Mouse (Mus musculus) myocyte (in vitro differentiated cells): ENCODE data around the gene Zbtb42. TPM values are rescaled to one million over a fixed set of nuclear protein-coding genes. Genes with fewer than 3 reads are reported as not detected.
A peak's percentile ranks its signal among the peaks of the same experiment; 100 is the strongest.

ENCODE experiments used
- H3K27me3 ChIP-seq: one replicate; pipeline ENCODE4 v1.6.1; 2011; ENCODE audit not compliant: control insufficient read depth, insufficient read depth, insufficient read length
- H3K36me3 ChIP-seq: one replicate; pipeline ENCODE4 v1.6.1; 2011; ENCODE audit not compliant: control insufficient read depth, insufficient read depth
- H3K4me2 ChIP-seq: one replicate; pipeline ENCODE4 v1.6.1; 2011; ENCODE audit warnings: low read depth, control low read depth
- H3K4me3 ChIP-seq: one replicate; pipeline ENCODE4 v1.5.1; 2011; ENCODE audit warnings: mild to moderate bottlenecking, control low read depth, moderate library complexity
- H3K79me2 ChIP-seq: one replicate; pipeline ENCODE4 v1.6.1; 2011; ENCODE audit not compliant: control insufficient read depth, insufficient read depth
- H3ac ChIP-seq: one replicate; pipeline ENCODE4 v1.6.1; 2011; ENCODE audit not compliant: control insufficient read depth, insufficient read length
- CEBPB ChIP-seq: IDR thresholded peaks from 2 replicates; pipeline ENCODE4 v1.6.1; 2011; ENCODE audit warnings: mild to moderate bottlenecking, moderate library complexity; ENCODE audit not compliant: poor library complexity, insufficient read depth, severe bottlenecking
- E2F4 ChIP-seq: IDR thresholded peaks from one replicate; pipeline ENCODE4 v1.6.1; 2011; ENCODE audit warnings: mild to moderate bottlenecking, control low read depth, moderate library complexity; ENCODE audit not compliant: insufficient read depth
- MAX ChIP-seq: IDR thresholded peaks from one replicate; pipeline ENCODE4 v1.6.1; 2011; ENCODE audit warnings: low read depth, mild to moderate bottlenecking, control low read depth
- MYOD1 ChIP-seq, 3 experiments: IDR thresholded peaks; one replicate each; pipeline ENCODE4 v1.6.1; 2011; ENCODE audit warnings: control low read depth in 2 of 3, low read depth in 2 of 3, mild to moderate bottlenecking in 2 of 3, moderate library complexity in 1 of 3; ENCODE audit not compliant: insufficient read length in 2 of 3, control insufficient read depth in 1 of 3
- MYOG ChIP-seq, 3 experiments: IDR thresholded peaks; one replicate each; pipeline ENCODE4 v1.6.1; 2011; ENCODE audit warnings: control low read depth in 2 of 3, low read depth in 2 of 3, mild to moderate bottlenecking in 2 of 3; ENCODE audit not compliant: insufficient read length in 2 of 3, control insufficient read depth in 1 of 3, insufficient read depth in 1 of 3
- POLR2A ChIP-seq: IDR thresholded peaks from one replicate; pipeline ENCODE4 v1.6.1; 2011; ENCODE audit warnings: low read depth, mild to moderate bottlenecking, control low read depth, moderate library complexity; ENCODE audit not compliant: insufficient read length
- POLR2AphosphoS2 ChIP-seq: IDR thresholded peaks from one replicate; pipeline ENCODE4 v1.6.1; 2011; ENCODE audit warnings: low read depth, control low read depth; ENCODE audit not compliant: insufficient read length
- REST ChIP-seq: IDR thresholded peaks from one replicate; pipeline ENCODE4 v1.6.1; 2011; ENCODE audit warnings: mild to moderate bottlenecking, control low read depth, moderate library complexity; ENCODE audit not compliant: insufficient read depth, insufficient read length
- SRF ChIP-seq: IDR thresholded peaks from one replicate; pipeline ENCODE4 v1.6.1; 2011; ENCODE audit warnings: low read depth; ENCODE audit not compliant: control insufficient read depth, insufficient read length
- TCF12 ChIP-seq: IDR thresholded peaks from one replicate; pipeline ENCODE4 v1.6.1; 2011; ENCODE audit warnings: mild to moderate bottlenecking, control low read depth; ENCODE audit not compliant: poor library complexity, insufficient read depth, severe bottlenecking
- TCF3 ChIP-seq: IDR thresholded peaks from one replicate; pipeline ENCODE4 v1.6.1; 2011; ENCODE audit warnings: low read depth, control low read depth; ENCODE audit not compliant: insufficient read length
- USF1 ChIP-seq: IDR thresholded peaks from one replicate; pipeline ENCODE4 v1.6.1; 2011; ENCODE audit warnings: low read depth, mild to moderate bottlenecking, control low read depth, moderate library complexity
- polyA plus RNA-seq: library from polyadenylated mRNA; unstranded; fragments of >200 nt; fragmentation: generic; extraction: Trizol; gene quantifications from one replicate; pipeline ENCODE4 v1.2.1, GENCODE M21; 2012; ENCODE audit warnings: missing spikeins

Gene Zbtb42
- polyA plus RNA-seq, 1 experiment = 4.4 TPM

DNA sequence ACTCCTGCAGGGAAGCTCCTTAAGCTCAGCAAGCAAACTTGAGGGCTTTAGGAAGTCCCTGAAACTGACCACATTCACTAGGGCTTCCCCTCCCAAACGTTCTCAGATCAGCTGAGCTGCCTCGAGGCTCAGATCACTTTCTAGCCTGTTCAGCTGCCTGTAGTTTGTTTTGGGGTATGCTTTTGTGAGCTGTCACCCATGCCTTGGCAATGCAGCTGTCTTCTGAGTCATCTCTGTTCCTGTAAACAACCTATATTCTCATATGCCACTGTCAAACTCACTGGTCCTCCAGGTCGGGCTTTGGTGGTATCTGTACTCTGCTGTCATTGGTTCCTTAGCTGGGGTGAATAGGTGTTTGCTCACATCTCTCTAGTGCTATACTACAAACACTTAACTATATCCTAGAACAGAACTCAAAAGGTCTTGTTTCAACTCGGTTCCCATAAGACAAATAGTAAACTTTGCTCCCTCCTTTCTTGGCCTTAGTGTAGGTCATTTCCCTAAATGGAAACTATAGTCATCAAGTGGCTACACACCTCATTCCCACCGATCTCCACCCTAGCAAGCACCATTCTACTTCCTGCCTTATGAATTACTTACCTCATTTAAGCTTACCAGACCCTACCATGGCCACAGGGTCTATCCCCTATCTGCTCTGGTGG, 26.7 kb upstream of the Zbtb42 start:
- Histone ChIP-seq H3K27me3 (no peaks in the 10 kb centered on the region), H3ac (no peak overlapping the region), H3K79me2 (peaks cover 5% of the 10 kb centered on the region), H3K36me3 (peaks cover 11% of the 10 kb centered on the region), H3K4me2 (no peak overlapping the region), H3K4me3 (no peak overlapping the region)
- TF ChIP-seq MYOD1 (IDR thresholded peaks at IDR 0.05; ENCODE audit: control insufficient read depth in 1 of 3, insufficient read length in 2 of 3, low read depth in 2 of 3) = peak in 2 of 3 experiments; percentile 50 to 76
- TF ChIP-seq MYOG (IDR thresholded peaks at IDR 0.05; ENCODE audit: control insufficient read depth in 1 of 3, insufficient read depth in 1 of 3, insufficient read length in 2 of 3, low read depth in 2 of 3) = peak in 2 of 3 experiments; percentile 47 to 83
- no peak for TF ChIP-seq USF1

DNA sequence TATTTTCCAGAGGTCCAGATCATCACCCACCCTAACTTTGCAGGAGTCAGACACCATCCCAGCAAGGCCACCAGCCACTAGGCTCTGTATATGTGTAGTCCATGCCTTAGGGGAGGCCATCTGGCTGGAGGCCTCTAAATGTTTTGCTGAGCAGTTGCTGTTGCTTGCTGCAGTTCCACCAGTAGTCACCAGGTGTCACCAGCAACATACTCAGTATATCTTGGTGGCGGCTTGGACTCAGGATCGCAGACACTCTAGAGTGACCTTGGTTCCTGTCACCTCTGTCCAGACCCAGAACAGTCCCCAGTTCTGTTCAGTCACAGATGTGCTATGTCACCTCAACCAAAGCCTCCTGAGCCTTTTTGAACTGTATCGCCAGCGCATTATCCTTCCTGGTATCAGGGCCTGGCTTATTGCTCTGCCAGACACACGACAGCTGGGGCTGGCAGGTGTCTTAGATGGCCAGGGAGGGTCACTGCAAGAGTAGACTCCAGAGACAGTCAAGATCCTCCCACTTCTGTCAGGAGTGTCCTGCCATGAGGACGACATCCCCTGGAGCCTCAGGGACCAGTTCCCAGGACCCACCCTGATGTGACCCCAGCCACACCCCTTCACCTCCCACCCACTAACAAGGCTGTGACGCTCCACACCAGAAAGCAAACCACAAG, 25.3 kb upstream of the Zbtb42 start:
- Histone ChIP-seq H3K4me2 (no peak overlapping the region), H3ac (no peak overlapping the region), H3K27me3 (no peaks in the 10 kb centered on the region), H3K79me2 (peaks cover 5% of the 10 kb centered on the region), H3K4me3 (no peak overlapping the region), H3K36me3 (peaks cover 11% of the 10 kb centered on the region)
- TF ChIP-seq POLR2A = peak; percentile 5
- TF ChIP-seq TCF12 = no peak
- TF ChIP-seq SRF = no peak
- TF ChIP-seq POLR2AphosphoS2 = peak; percentile 61
- TF ChIP-seq MYOD1 (IDR thresholded peaks at IDR 0.05; ENCODE audit: control insufficient read depth in 1 of 3, insufficient read length in 2 of 3, low read depth in 2 of 3) = peak in 2 of 3 experiments; percentile 54 to 65
- TF ChIP-seq MYOG (IDR thresholded peaks at IDR 0.05; ENCODE audit: control insufficient read depth in 1 of 3, insufficient read depth in 1 of 3, insufficient read length in 2 of 3, low read depth in 2 of 3) = peak; percentile 16 to 86 (median 28)
- TF ChIP-seq E2F4 = no peak

DNA sequence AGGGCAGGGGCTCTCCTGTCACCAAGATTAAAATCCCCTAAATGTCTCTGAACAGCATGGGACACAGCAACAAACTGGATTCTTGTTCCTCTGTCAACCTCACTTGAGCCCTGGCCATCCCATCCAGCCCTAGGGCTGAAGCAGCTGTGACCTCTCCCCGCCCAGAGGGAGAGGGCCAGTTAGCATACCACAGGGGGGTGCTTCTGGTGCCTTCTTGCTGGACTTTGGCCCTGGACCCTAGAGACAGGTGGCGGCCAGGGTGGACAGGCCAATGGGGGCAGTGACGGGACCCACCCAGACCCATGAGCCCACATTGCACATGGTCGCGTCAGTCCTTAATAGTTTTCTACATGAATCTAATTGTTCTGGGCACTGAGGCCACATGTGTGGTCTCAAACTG, 24.6 kb upstream of the Zbtb42 start:
- Histone ChIP-seq H3K4me3 (no peak overlapping the region), H3ac (no peak overlapping the region), H3K79me2 (peaks cover 2% of the 10 kb centered on the region), H3K4me2 (no peak overlapping the region), H3K27me3 (no peaks in the 10 kb centered on the region), H3K36me3 (peaks cover 19% of the 10 kb centered on the region)
- TF ChIP-seq TCF12 (peak; percentile 68), SRF (no peak), TCF3 (peak; percentile 39), REST (no peak), POLR2AphosphoS2 (peak; percentile 50), MYOG (IDR thresholded peaks at IDR 0.05; ENCODE audit: control insufficient read depth in 1 of 3, insufficient read depth in 1 of 3, insufficient read length in 2 of 3, low read depth in 2 of 3) (peak; percentile 81 to 98 (median 81)), CEBPB (no peak), POLR2A (no peak), MAX (no peak), MYOD1 (IDR thresholded peaks at IDR 0.05; ENCODE audit: control insufficient read depth in 1 of 3, insufficient read length in 2 of 3, low read depth in 2 of 3) (peak; percentile 27 to 93 (median 66)), USF1 (no peak), E2F4 (no peak)

DNA sequence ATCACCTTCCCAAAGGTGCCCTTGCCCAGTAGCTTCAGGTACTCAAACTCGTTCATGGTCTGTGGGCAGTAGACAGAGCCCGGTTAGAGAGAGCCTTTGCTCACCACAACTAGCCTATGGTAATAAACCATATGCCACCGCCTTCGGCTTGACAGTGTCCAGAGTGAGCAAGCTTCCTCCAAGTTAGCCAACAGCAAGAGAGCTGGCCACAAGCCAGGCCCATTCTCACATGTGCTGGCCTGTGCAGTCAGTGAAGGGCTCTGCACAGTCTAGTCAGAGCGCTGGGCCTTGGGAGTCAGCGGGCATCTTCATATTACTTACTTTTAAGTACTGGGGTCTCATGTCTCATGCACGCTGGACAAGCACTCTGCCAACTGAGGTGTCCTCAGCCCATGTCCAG, 20.0 kb upstream of the Zbtb42 start:
- Histone ChIP-seq H3K79me2 (no peaks in the 10 kb centered on the region), H3K4me2 (no peak overlapping the region), H3K36me3 (peaks cover 29% of the 10 kb centered on the region), H3K4me3 (no peak overlapping the region), H3ac (no peak overlapping the region), H3K27me3 (no peaks in the 10 kb centered on the region)
- TF ChIP-seq USF1 (no peak), TCF12 (no peak)

DNA sequence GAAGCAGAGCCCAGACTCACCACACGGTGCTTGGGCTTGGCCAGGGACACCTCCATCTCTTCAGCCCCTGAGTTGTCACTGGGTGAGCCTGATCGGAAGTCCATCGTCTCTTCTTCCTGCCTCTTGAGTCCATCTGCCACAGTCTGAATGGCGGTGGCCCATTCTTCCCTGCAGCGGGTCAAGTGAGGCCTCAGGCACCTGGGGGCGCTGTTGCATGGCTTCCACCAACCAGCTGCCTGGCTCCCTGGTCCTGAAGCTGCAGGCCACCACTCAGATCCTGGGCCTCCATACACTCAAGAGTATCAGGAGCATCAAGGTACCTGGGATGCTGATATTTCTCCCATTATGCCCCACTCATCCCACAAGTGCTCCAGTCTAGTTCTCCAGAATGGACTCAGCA, 19.5 kb upstream of the Zbtb42 start:
- peaks cover 2% of the 10 kb centered on the region for H3K79me2 ChIP-seq
- no peak overlapping the region for H3K4me2 ChIP-seq
- no peak for TF ChIP-seq POLR2AphosphoS2
- no peak for TF ChIP-seq TCF12
- no peak for TF ChIP-seq E2F4
- no peak for TF ChIP-seq MAX
- no peak for TF ChIP-seq MYOG (IDR thresholded peaks at IDR 0.05; ENCODE audit: control insufficient read depth in 1 of 3, insufficient read depth in 1 of 3, insufficient read length in 2 of 3, low read depth in 2 of 3)
- no peak for TF ChIP-seq MYOD1 (IDR thresholded peaks at IDR 0.05; ENCODE audit: control insufficient read depth in 1 of 3, insufficient read length in 2 of 3, low read depth in 2 of 3)
- peaks cover 29% of the 10 kb centered on the region for H3K36me3 ChIP-seq
- no peaks in the 10 kb centered on the region for H3K27me3 ChIP-seq
- no peak overlapping the region for H3K4me3 ChIP-seq
- H3ac ChIP-seq = no peak overlapping the region
